Mouse (Mus musculus) hindbrain, embryonic 11.5 days (tissue): ENCODE data around the gene Scn10a. TPM values are rescaled to one million over a fixed set of nuclear protein-coding genes. Genes with fewer than 3 reads are reported as not detected.
A peak's percentile ranks its signal among the peaks of the same experiment; 100 is the strongest.

ENCODE experiments used
- ATAC-seq: fragments of 200-750 bp; cut with Nextera tagmentation; 2 replicates; pipeline ENCODE4 v1.8.0; 2017; ENCODE audit warnings: mild to moderate bottlenecking, moderate TSS enrichment, moderate library complexity; ENCODE audit not compliant: low FRiP score
- DNase-seq: peaks from one replicate; pipeline ENCODE4 v3.0.0-alpha.2; 2015; ENCODE audit warnings: low spot score
- H3K27ac ChIP-seq: fragments of 300-500 bp; sonication (generic); 2 replicates; pipeline ENCODE4 v1.5.1; 2014; ENCODE audit warnings: mild to moderate bottlenecking, low read depth, low read length
- H3K27me3 ChIP-seq: fragments of 300-500 bp; sonication (generic); 2 replicates; pipeline ENCODE4 v1.6.1; 2014; ENCODE audit warnings: mild to moderate bottlenecking, low read length, moderate library complexity, mixed read lengths; ENCODE audit not compliant: control insufficient read depth, insufficient read depth
- H3K36me3 ChIP-seq: fragments of 300-500 bp; sonication (generic); 2 replicates; pipeline ENCODE4 v1.6.1; 2014; ENCODE audit warnings: mild to moderate bottlenecking, low read length, moderate library complexity, mixed read lengths; ENCODE audit not compliant: control insufficient read depth, insufficient read depth
- H3K4me1 ChIP-seq: fragments of 300-500 bp; sonication (generic); replicated peaks from 2 replicates; pipeline ENCODE4 v1.6.1; 2014; ENCODE audit warnings: low read length, mixed read lengths; ENCODE audit not compliant: control insufficient read depth, insufficient read depth
- H3K4me2 ChIP-seq: fragments of 300-500 bp; sonication (generic); replicated peaks from 2 replicates; pipeline ENCODE4 v1.6.1; 2014; ENCODE audit warnings: mild to moderate bottlenecking, low read depth, low read length
- H3K4me3 ChIP-seq: fragments of 300-500 bp; sonication (generic); 2 replicates; pipeline ENCODE4 v1.5.1; 2014; ENCODE audit warnings: low read depth, low read length
- H3K9ac ChIP-seq: fragments of 300-500 bp; sonication (generic); 2 replicates; pipeline ENCODE4 v1.6.1; 2014; ENCODE audit warnings: low read depth, low read length
- H3K9me3 ChIP-seq: fragments of 300-500 bp; sonication (generic); 2 replicates; pipeline ENCODE4 v1.6.1; 2016; ENCODE audit warnings: low read length; ENCODE audit not compliant: control insufficient read depth
- WGBS: fragments of 180-500 bp; shearing (Covaris S2); extraction: QIAGEN DNeasy Blood & Tissue Kit; methylation state at CpG from one replicate; pipeline ENCODE4 v1.1.7; 2014; 5-methylcytosine and 5-hydroxymethylcytosine counted together
- polyA plus RNA-seq: library from polyadenylated mRNA; unstranded; fragments of >200 nt; fragmentation: Nextera tagmentation; extraction: Ambion mirVana; gene quantifications from 2 replicates; pipeline ENCODE4 v1.2.1, GENCODE M21; 2014

Scn10a gene
- polyA plus RNA-seq, 1 experiment from 2014 or later = 0.26 TPM

DNA sequence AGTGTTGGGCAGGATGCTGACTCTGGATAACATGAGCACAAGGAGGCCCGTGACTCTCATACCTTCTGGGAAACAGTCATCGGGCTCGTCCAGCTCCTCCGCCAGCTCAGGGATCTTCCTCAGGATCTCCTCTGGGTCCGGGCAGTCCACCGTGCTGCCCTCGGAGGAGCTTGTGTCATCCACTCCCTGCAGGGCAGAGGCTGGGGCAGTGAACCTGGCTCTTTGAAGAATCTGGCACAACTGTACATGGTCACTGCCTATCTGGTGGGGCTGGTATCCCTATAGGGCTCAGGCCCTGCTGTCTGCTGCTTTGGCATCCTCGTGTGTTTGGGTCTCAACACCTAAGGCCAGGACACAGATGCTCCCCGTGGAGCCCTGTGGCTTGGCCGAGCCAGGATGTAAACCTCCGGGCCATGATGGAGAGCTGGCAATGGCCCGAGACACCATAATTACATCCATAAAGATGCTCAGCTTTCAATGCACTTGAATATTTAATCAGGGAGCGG lies 87.7 kb downstream of the Scn10a start:
- no peak overlapping the region for H3K4me2 ChIP-seq
- peak overlapping the region; percentile 40; the same call in 1 of the 2 replicates for H3K27ac ChIP-seq
- no peak overlapping the region for H3K9ac ChIP-seq
- 71% methylated on average over 13 of the region's 13 CpGs for WGBS
- ATAC-seq = peak; percentile 50
- H3K27me3 ChIP-seq = no peaks in the 10 kb centered on the region
- no peaks in the 10 kb centered on the region for H3K9me3 ChIP-seq
- H3K4me1 ChIP-seq = no peaks in the 10 kb centered on the region; the same call in 1 of the 2 replicates
- no peak overlapping the region for H3K4me3 ChIP-seq
- H3K36me3 ChIP-seq = no peaks in the 10 kb centered on the region
- peak; percentile 40 for DNase-seq

- no peak for ATAC-seq
- Histone ChIP-seq H3K4me1 (no peaks in the 10 kb centered on the region; the same call in 1 of the 2 replicates), H3K27me3 (no peaks in the 10 kb centered on the region), H3K36me3 (no peaks in the 10 kb centered on the region), H3K9ac (no peak overlapping the region), H3K4me2 (no peak overlapping the region), H3K9me3 (no peaks in the 10 kb centered on the region), H3K4me3 (no peak overlapping the region), H3K27ac (no peak overlapping the region)
- DNase-seq = peak; percentile 15
- WGBS = 76% methylated on average over 8 of the region's 8 CpGs
These were observed 90.3 kb downstream of the Scn10a start for GRCm38 (mm10) chr9:119628690-119629268.

- H3K4me3 ChIP-seq = no peak overlapping the region
- H3K4me2 ChIP-seq = no peak overlapping the region
- ATAC-seq = no peak
- no peaks in the 10 kb centered on the region for H3K9me3 ChIP-seq
- H3K4me1 ChIP-seq = no peaks in the 10 kb centered on the region; the same call in 1 of the 2 replicates
- H3K27ac ChIP-seq = no peak overlapping the region
- no peaks in the 10 kb centered on the region for H3K27me3 ChIP-seq
- DNase-seq = no peak
- 80% methylated on average over 6 of the region's 6 CpGs for WGBS
- no peak overlapping the region for H3K9ac ChIP-seq
- H3K36me3 ChIP-seq = no peaks in the 10 kb centered on the region
These were observed 91.9 kb downstream of the Scn10a start for GRCm38 (mm10) chr9:119627227-119627626.

- Histone ChIP-seq H3K4me3 (no peak overlapping the region), H3K27me3 (no peaks in the 10 kb centered on the region), H3K27ac (no peak overlapping the region), H3K9me3 (no peaks in the 10 kb centered on the region), H3K4me2 (no peak overlapping the region), H3K36me3 (no peaks in the 10 kb centered on the region), H3K9ac (no peak overlapping the region), H3K4me1 (no peaks in the 10 kb centered on the region)
- ATAC-seq = no peak
- 97% methylated on average over 4 of the region's 4 CpGs for WGBS
- DNase-seq = no peak
These were observed 95.0 kb downstream of the Scn10a start for GRCm38 (mm10) chr9:119624151-119624550.

DNA sequence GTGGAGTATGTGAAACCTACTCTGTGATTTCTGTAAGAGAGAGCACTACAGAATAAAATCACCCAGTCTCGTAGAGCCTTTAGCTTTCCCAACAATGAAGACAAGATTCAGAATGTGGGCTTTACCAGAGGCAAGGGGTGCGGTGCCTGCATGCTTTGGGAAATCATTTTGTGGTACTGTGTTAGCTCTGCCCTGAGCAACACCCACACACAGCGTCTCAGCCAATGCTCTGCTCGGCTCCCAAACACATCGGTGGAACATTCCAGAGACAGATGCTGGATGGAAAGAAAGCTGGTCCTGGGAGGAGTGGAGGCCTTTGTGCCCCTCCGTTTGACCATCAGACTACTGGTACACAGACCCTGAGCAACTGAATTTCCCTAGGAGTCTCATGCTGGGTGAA lies 104.3 kb downstream of the Scn10a start:
- H3K9ac ChIP-seq = no peak overlapping the region
- H3K4me3 ChIP-seq = no peak overlapping the region
- DNase-seq = no peak
- no peak for ATAC-seq
- no peak overlapping the region for H3K4me2 ChIP-seq
- H3K9me3 ChIP-seq = no peaks in the 10 kb centered on the region
- 83% methylated on average over 6 of the region's 6 CpGs for WGBS
- no peaks in the 10 kb centered on the region for H3K4me1 ChIP-seq
- H3K27ac ChIP-seq = no peak overlapping the region
- H3K36me3 ChIP-seq = no peaks in the 10 kb centered on the region
- no peaks in the 10 kb centered on the region for H3K27me3 ChIP-seq

DNA sequence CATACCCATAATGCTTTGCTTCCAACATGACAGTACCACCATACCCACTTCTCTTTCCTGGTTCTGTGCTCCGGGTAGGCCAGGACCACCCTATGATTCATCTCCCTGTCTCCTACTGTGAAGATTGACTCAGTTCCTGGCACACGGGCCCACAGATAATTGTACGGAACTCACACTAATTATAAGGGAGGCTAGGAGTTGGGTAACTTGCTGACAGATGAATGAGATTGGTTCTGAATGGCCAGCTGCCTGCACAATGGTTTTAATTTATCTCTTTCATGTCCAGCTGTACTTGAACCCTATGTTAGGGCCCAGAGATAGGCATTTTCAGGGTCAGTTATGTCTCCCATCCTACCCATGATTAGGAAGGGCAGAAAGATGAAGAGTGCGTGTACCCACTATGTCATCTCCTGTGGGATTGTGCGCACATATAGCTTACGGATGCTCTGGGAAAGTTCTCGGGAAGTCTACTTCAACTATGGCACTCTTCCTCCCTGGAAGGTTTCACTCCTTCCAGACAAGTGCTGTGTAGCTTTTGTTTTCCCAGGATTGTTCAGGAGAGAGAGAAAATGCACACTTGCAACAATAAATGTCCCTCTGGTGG lies 108.5 kb downstream of the Scn10a start:
- 90% methylated on average over 7 of the region's 7 CpGs for WGBS
- Histone ChIP-seq H3K27me3 (no peaks in the 10 kb centered on the region), H3K4me2 (no peak overlapping the region)

GRCm38 (mm10) chr9:119606906-119607305 lies 112.2 kb downstream of the Scn10a start:
- Histone ChIP-seq H3K4me2 (no peak overlapping the region), H3K27ac (no peak overlapping the region), H3K36me3 (no peaks in the 10 kb centered on the region), H3K27me3 (no peaks in the 10 kb centered on the region), H3K9me3 (no peaks in the 10 kb centered on the region), H3K4me1 (no peaks in the 10 kb centered on the region), H3K9ac (no peak overlapping the region), H3K4me3 (no peak overlapping the region)
- WGBS = 91% methylated on average over 5 of the region's 5 CpGs
- ATAC-seq = no peak
- DNase-seq = no peak

More for the DNA sequence above, 108.5 kb downstream of the Scn10a start:
- Histone ChIP-seq H3K27ac (no peak overlapping the region), H3K4me1 (no peaks in the 10 kb centered on the region), H3K4me3 (no peak overlapping the region), H3K9me3 (no peaks in the 10 kb centered on the region), H3K9ac (no peak overlapping the region), H3K36me3 (no peaks in the 10 kb centered on the region)
- no peak for ATAC-seq
- DNase-seq = no peak

DNA sequence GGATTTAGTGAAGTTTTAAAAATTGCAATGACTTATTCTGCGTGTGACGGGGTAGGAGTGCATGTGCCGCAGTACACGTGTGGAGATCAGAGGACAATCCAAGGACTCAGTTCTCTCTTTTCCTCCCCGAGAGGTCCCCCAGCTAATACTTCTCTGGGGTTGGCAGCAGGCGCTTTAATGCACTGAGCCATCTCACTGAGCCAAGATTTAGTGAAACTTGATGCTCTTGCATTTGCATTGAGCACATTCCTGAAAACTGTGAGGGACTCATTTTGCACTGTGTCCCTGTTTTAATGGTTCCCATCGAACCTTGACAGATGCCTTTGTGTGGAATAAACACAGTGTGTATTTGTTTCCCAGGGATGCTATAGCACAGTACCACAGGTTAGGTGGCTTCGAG lies 114.5 kb downstream of the Scn10a start:
- H3K4me3 ChIP-seq = no peak overlapping the region
- H3K9me3 ChIP-seq = no peaks in the 10 kb centered on the region
- H3K27ac ChIP-seq = no peak overlapping the region
- no peaks in the 10 kb centered on the region for H3K27me3 ChIP-seq
- no peak overlapping the region for H3K9ac ChIP-seq
- 82% methylated on average over 8 of the region's 8 CpGs for WGBS
- H3K36me3 ChIP-seq = no peaks in the 10 kb centered on the region
- no peak overlapping the region for H3K4me2 ChIP-seq
- no peaks in the 10 kb centered on the region for H3K4me1 ChIP-seq
- ATAC-seq (no peak), DNase-seq (no peak)

DNA sequence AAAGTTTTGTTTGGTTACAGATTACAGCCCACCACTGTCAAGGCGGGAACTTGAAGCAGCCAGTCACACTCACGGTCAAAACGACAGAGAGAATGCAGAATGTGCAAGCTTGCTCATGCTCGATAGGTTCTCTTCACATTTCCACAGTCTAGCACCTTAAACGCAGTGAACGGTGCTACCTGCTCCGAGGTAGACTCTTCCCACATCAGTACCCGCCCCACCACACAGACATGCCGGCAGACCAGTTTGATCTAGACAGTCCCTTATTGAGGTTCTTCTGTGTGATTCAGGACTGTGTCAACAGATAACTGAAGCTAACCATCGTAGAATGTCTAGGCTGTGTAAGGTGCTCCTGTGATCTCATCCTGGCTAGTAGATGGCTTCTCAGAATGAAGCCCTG lies 120.6 kb downstream of the Scn10a start:
- no peaks in the 10 kb centered on the region for H3K4me1 ChIP-seq
- no peak overlapping the region for H3K27ac ChIP-seq
- H3K36me3 ChIP-seq = no peaks in the 10 kb centered on the region
- ATAC-seq = no peak
- no peak for DNase-seq
- 94% methylated on average over 10 of the region's 10 CpGs for WGBS
- no peaks in the 10 kb centered on the region for H3K9me3 ChIP-seq
- H3K27me3 ChIP-seq = no peaks in the 10 kb centered on the region
- no peak overlapping the region for H3K4me3 ChIP-seq
- H3K9ac ChIP-seq = no peak overlapping the region
- H3K4me2 ChIP-seq = no peak overlapping the region
